Mouse (Mus musculus) spleen, adult 2 months (tissue): ENCODE results near the gene Gm49337.

Experiments used
- CTCF ChIP-seq: fragments of 200-500 bp; IDR thresholded peaks from 2 replicates; pipeline ENCODE4 v1.5.1; 2011; ENCODE audit warnings: mild to moderate bottlenecking, inconsistent platforms; ENCODE audit not compliant: insufficient read depth, insufficient read length, insufficient replicate concordance; ENCODE audit errors: extremely low read depth
- POLR2A ChIP-seq: fragments of 200-500 bp; IDR thresholded peaks from 2 replicates; pipeline ENCODE4 v1.6.1; 2011; ENCODE audit warnings: low read depth, low read length, inconsistent platforms

DNA sequence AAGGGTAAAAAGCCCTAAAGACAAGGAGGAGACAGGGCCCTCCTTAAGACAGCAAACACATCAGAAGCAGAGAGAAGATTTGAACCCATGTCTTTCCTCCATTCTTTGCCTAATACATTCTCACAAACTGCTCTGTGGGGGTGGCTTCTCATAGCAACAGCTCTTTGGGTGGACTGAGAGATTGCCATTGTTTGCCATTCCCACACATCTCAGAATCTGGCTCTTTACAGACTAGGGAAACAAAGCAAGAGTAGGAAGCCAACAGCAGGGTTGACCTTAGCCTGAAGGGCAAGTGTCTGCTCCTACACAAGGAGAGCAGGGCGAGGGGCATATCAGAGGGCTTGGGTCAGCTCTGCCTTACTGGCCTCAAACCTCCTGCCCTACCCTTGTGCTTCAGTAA, 31.4 kb upstream of the Gm49337 start:
- no peak for TF ChIP-seq POLR2A
- no peak for TF ChIP-seq CTCF
